ENCODE assay signal across 3 mouse cellular contexts in genomic region chr1:12633049-12633448, GRCm38 (mm10).
"Had no signal": no experiment of that assay in that cellular context is flagged by ENCODE, and none has a peak within 500 bp of the region (broad histone marks: within the 10 kb centered on the region; RNA-seq: fewer than 3 reads in every experiment).

No protein-coding gene starts in this region.

- H3K27me3 ChIP-seq: neural tube, embryonic 13.5 days; neural tube, embryonic 15.5 days; stomach, embryonic 15.5 days had no signal

- H3K4me2 ChIP-seq: neural tube, embryonic 13.5 days; neural tube, embryonic 15.5 days; stomach, embryonic 15.5 days had no signal

- H3K36me3 ChIP-seq: neural tube, embryonic 13.5 days; neural tube, embryonic 15.5 days; stomach, embryonic 15.5 days had no signal

- H3K4me3 ChIP-seq: neural tube, embryonic 13.5 days; neural tube, embryonic 15.5 days; stomach, embryonic 15.5 days had no signal
